Mouse (Mus musculus): Measurements from ENCODE around the gene Gm43191. TPM values are rescaled to one million over a fixed set of nuclear protein-coding genes. Genes with fewer than 3 reads are reported as not detected.

The Gm43191 gene
- total and polyA plus RNA-seq, 3 experiments = 0.39 TPM; not detected in 2

DNA sequence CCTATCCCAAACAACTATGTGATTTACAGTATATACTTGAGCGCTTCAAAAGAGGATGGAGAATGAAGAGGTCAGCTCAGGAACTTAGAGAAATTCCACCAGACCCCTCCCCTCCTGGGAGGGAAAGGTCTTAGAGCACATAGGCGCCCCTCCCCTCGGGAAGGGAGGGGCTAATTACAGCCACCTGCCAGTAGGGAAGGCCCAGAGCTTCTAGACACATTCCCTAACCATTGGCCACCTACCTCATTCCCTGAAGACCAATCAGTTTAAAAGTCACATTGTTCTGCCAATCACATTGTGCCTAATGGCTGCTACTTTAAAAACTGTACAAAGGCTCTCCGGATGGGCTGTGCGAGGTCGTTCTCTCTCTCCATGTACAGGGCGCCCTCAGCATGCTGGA is 58.4 kb downstream of the Gm43191 start:
- TF ChIP-seq GATA1 (IDR thresholded peaks at IDR 0.05; ENCODE audit: low read depth, low read length) (no peak), MAZ (IDR thresholded peaks at IDR 0.05; ENCODE audit: low read depth, low read length) (no peak), UBTF (IDR thresholded peaks at IDR 0.05; ENCODE audit: borderline replicate concordance, insufficient read depth, low read depth, low read length) (no peak), NRF1 (IDR thresholded peaks at IDR 0.05; ENCODE audit: insufficient read depth, low read depth, low read length, poor library complexity, severe bottlenecking) (no peak), CHD1 (IDR thresholded peaks at IDR 0.05; ENCODE audit: low read depth, low read length) (no peak), TBP (IDR thresholded peaks at IDR 0.05; ENCODE audit: low read depth, low read length) (no peak), ZKSCAN1 (IDR thresholded peaks at IDR 0.05; ENCODE audit: low read depth, low read length) (no peak)
- H3K79me2 ChIP-seq (ENCODE audit: control insufficient read depth, insufficient read depth, low read length, poor library complexity) = no peaks in the 10 kb centered on the region
- H3K36me3 ChIP-seq (ENCODE audit: control insufficient read depth in 1 of 2, insufficient read depth in 2 of 2, low read length in 2 of 2) = peaks cover 5 to 33% of the 10 kb centered on the region in 2 experiments; a peak in 3 of 4 replicates
- peaks cover 24 to 29% of the 10 kb centered on the region in 2 experiments for H3K4me1 ChIP-seq (ENCODE audit: control insufficient read depth in 1 of 2, insufficient read depth in 2 of 2, low read length in 2 of 2)
- H3K27ac ChIP-seq (ENCODE audit: control insufficient read depth, low read depth, low read length) = no peak overlapping the region
- H3K9ac ChIP-seq (ENCODE audit: control insufficient read depth, low read depth, low read length, poor library complexity, severe bottlenecking) = no peak overlapping the region
- no peak for DNase-seq (ENCODE audit: low read depth, low spot score)
- H3K4me3 ChIP-seq (ENCODE audit: control insufficient read depth in 1 of 2, insufficient read depth in 1 of 2, low read depth in 2 of 2, low read length in 2 of 2) = no peak overlapping the region
- no peaks in the 10 kb centered on the region for H3K27me3 ChIP-seq (ENCODE audit: control insufficient read depth in 1 of 2, insufficient read depth in 2 of 2, low read length in 2 of 2)
- H3K9me3 ChIP-seq (replicated peaks; ENCODE audit: insufficient read depth, low read length) = no peaks in the 10 kb centered on the region

DNA sequence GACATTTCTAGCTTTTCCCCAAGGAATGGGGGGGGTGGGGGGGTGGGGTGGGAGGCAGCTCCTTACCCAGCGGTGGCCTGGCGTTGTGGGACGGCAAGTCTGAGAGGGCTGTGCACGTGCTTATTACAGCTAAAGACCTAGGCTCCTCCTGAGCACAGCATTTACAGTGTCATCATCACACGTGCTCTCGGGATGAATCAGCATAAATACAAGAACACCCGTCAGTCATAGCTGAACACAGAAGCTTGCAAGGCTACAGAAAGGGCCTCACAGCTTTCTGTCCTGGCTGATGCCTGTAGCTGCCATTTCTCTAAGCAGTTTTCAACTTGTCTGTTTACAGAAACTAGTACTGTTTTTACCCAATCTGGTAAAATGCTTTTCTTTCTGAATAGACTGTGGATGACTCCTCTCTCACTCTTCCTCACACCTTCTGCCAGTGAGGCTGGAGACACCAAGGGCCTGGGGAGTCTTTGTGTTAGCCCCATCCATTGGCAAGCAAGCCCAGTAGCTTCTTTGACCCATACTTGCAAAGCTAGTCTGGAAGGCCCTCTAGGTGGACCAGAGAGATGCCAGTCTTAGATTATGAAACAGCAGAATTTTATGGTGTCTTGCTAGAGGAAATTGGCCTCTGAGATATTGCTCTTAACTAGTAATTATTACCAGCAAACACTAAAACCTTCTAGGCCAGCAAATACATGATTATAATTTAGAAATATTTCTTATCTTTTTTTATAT is 60.3 kb downstream of the Gm43191 start:
- Histone ChIP-seq H3K4me3 (ENCODE audit: control insufficient read depth in 1 of 2, insufficient read depth in 1 of 2, low read depth in 2 of 2, low read length in 2 of 2) (no peak overlapping the region), H3K9ac (ENCODE audit: control insufficient read depth, low read depth, low read length, poor library complexity, severe bottlenecking) (peak overlapping the region; percentile 34), H3K9me3 (replicated peaks; ENCODE audit: insufficient read depth, low read length) (no peaks in the 10 kb centered on the region), H3K36me3 (ENCODE audit: control insufficient read depth in 1 of 2, insufficient read depth in 2 of 2, low read length in 2 of 2) (peaks cover 6 to 42% of the 10 kb centered on the region in 2 experiments; a peak in 3 of 4 replicates), H3K27ac (ENCODE audit: control insufficient read depth, low read depth, low read length) (peak overlapping the region; percentile 68), H3K27me3 (ENCODE audit: control insufficient read depth in 1 of 2, insufficient read depth in 2 of 2, low read length in 2 of 2) (no peaks in the 10 kb centered on the region), H3K4me1 (ENCODE audit: control insufficient read depth in 1 of 2, insufficient read depth in 2 of 2, low read length in 2 of 2) (peaks cover 30 to 39% of the 10 kb centered on the region in 2 experiments), H3K79me2 (ENCODE audit: control insufficient read depth, insufficient read depth, low read length, poor library complexity) (no peaks in the 10 kb centered on the region)
- peak; percentile 78 for DNase-seq (ENCODE audit: low read depth, low spot score)
- TF ChIP-seq USF1 (IDR thresholded peaks at IDR 0.05; ENCODE audit: low read depth, low read length) = peak; percentile 73
- TF ChIP-seq TAL1 (IDR thresholded peaks at IDR 0.05; ENCODE audit: low read length) = no peak
- TF ChIP-seq USF2 (IDR thresholded peaks at IDR 0.05; ENCODE audit: borderline replicate concordance in 1 of 2, insufficient read depth in 1 of 2, low read depth in 1 of 2, low read length in 2 of 2) = no peak
- peak; percentile 96 for TF ChIP-seq MAX (IDR thresholded peaks at IDR 0.05; ENCODE audit: low read length)
- TF ChIP-seq GABPA (IDR thresholded peaks at IDR 0.05; ENCODE audit: low read depth, low read length) = peak; percentile 77; the same call in 1 of the 2 replicates
- peak; percentile 46; the same call in 1 of the 2 replicates for TF ChIP-seq TBP (IDR thresholded peaks at IDR 0.05; ENCODE audit: low read depth, low read length)
- TF ChIP-seq MYC (IDR thresholded peaks at IDR 0.05; ENCODE audit: low read depth, low read length) = peak; percentile 97
- TF ChIP-seq BHLHE40 (IDR thresholded peaks at IDR 0.05; ENCODE audit: borderline replicate concordance, low read depth, low read length) = peak; percentile 95
- no peak for TF ChIP-seq ZKSCAN1 (IDR thresholded peaks at IDR 0.05; ENCODE audit: low read depth, low read length)
- peak; percentile 77; the same call in 1 of the 2 replicates for TF ChIP-seq ETS1 (IDR thresholded peaks at IDR 0.05; ENCODE audit: low read depth, low read length)
- no peak for TF ChIP-seq KAT2A (conservative IDR thresholded peaks at IDR 0.05; ENCODE audit: low read depth, low read length)
- TF ChIP-seq MAFK (IDR thresholded peaks at IDR 0.05; ENCODE audit: borderline replicate concordance, low read depth, low read length) = peak; percentile 51; the same call in 1 of the 2 replicates
- peak; percentile 51 for TF ChIP-seq GATA1 (IDR thresholded peaks at IDR 0.05; ENCODE audit: low read depth, low read length)
- peak; percentile 96 for TF ChIP-seq MXI1 (IDR thresholded peaks at IDR 0.05; ENCODE audit: low read depth, low read length)
- no peak for TF ChIP-seq POLR2A (IDR thresholded peaks at IDR 0.05; ENCODE audit: control insufficient read depth in 1 of 2, insufficient read depth in 1 of 2, low read depth in 1 of 2, low read length in 2 of 2, poor library complexity in 1 of 2)
- peak; percentile 87 for TF ChIP-seq SIN3A (IDR thresholded peaks at IDR 0.05; ENCODE audit: low read length)

Data from MEL (cell line).